Mouse (Mus musculus): ENCODE measurements at regions not wholly inside any gene's neighbourhood (a gene's known extent, or its start where the extent isn't known, plus 50 kb on each side); places are given as distances from the start of the nearest gene placed in this dataset.

GRCm38 (mm10) chr1:119299842-119300752 is 122.0 kb downstream of the Inhbb start:
- TF ChIP-seq CTCF (IDR thresholded peaks at IDR 0.05; ENCODE audit: extremely low read depth, insufficient read length, insufficient replicate concordance, low read depth, low read length) (no peak), POLR2A (IDR thresholded peaks at IDR 0.05; ENCODE audit: low read depth, low read length) (no peak)
- WGBS = 74% methylated on average over 12 of the region's 12 CpGs
- Histone ChIP-seq H3K27me3 (ENCODE audit: control insufficient read depth, insufficient read depth, low read length) (no peaks in the 10 kb centered on the region), H3K4me3 (ENCODE audit: low read depth, low read length) (no peak overlapping the region), H3K4me1 (ENCODE audit: control insufficient read depth, insufficient read depth, insufficient read length, low read length) (peaks cover 4% of the 10 kb centered on the region; the same call in 1 of the 2 replicates), H3K27ac (ENCODE audit: insufficient read depth, low read depth, low read length) (no peak overlapping the region), H3K36me3 (ENCODE audit: control insufficient read depth, insufficient read depth, low read length) (no peaks in the 10 kb centered on the region)

GRCm38 (mm10) chr1:119298696-119299230 is 123.3 kb downstream of the Inhbb start:
- no peaks in the 10 kb centered on the region for H3K36me3 ChIP-seq (ENCODE audit: control insufficient read depth, insufficient read depth, low read length)
- peaks cover 4% of the 10 kb centered on the region; the same call in 1 of the 2 replicates for H3K4me1 ChIP-seq (ENCODE audit: control insufficient read depth, insufficient read depth, insufficient read length, low read length)
- H3K27me3 ChIP-seq (ENCODE audit: control insufficient read depth, insufficient read depth, low read length) = no peaks in the 10 kb centered on the region
- TF ChIP-seq CTCF (IDR thresholded peaks at IDR 0.05; ENCODE audit: extremely low read depth, insufficient read length, insufficient replicate concordance, low read depth, low read length) (no peak), POLR2A (IDR thresholded peaks at IDR 0.05; ENCODE audit: low read depth, low read length) (no peak)
- H3K27ac ChIP-seq (ENCODE audit: insufficient read depth, low read depth, low read length) = no peak overlapping the region
- H3K4me3 ChIP-seq (ENCODE audit: low read depth, low read length) = no peak overlapping the region
- WGBS = 77% methylated on average over 6 of the region's 6 CpGs

- no peaks in the 10 kb centered on the region for H3K27me3 ChIP-seq (ENCODE audit: control insufficient read depth, insufficient read depth, low read length)
- H3K36me3 ChIP-seq (ENCODE audit: control insufficient read depth, insufficient read depth, low read length) = no peaks in the 10 kb centered on the region
- H3K4me3 ChIP-seq (ENCODE audit: low read depth, low read length) = no peak overlapping the region
- no peaks in the 10 kb centered on the region for H3K4me1 ChIP-seq (ENCODE audit: control insufficient read depth, insufficient read depth, insufficient read length, low read length)
- TF ChIP-seq CTCF (IDR thresholded peaks at IDR 0.05; ENCODE audit: extremely low read depth, insufficient read length, insufficient replicate concordance, low read depth, low read length) (no peak), POLR2A (IDR thresholded peaks at IDR 0.05; ENCODE audit: low read depth, low read length) (no peak)
- 73% methylated on average over 8 of the region's 8 CpGs for WGBS
- no peak overlapping the region for H3K27ac ChIP-seq (ENCODE audit: insufficient read depth, low read depth, low read length)
These were observed 126.9 kb downstream of the Inhbb start for GRCm38 (mm10) chr1:119295121-119295520.

- no peaks in the 10 kb centered on the region for H3K4me1 ChIP-seq (ENCODE audit: control insufficient read depth, insufficient read depth, insufficient read length, low read length)
- H3K36me3 ChIP-seq (ENCODE audit: control insufficient read depth, insufficient read depth, low read length) = no peaks in the 10 kb centered on the region
- TF ChIP-seq CTCF (IDR thresholded peaks at IDR 0.05; ENCODE audit: extremely low read depth, insufficient read length, insufficient replicate concordance, low read depth, low read length) (no peak), POLR2A (IDR thresholded peaks at IDR 0.05; ENCODE audit: low read depth, low read length) (no peak)
- H3K27me3 ChIP-seq (ENCODE audit: control insufficient read depth, insufficient read depth, low read length) = no peaks in the 10 kb centered on the region
- H3K27ac ChIP-seq (ENCODE audit: insufficient read depth, low read depth, low read length) = no peak overlapping the region
- WGBS = 72% methylated on average over 9 of the region's 9 CpGs
- no peak overlapping the region for H3K4me3 ChIP-seq (ENCODE audit: low read depth, low read length)
These were observed 128.2 kb downstream of the Inhbb start for GRCm38 (mm10) chr1:119293839-119294238.

GRCm38 (mm10) chr1:119292216-119292615 is 129.8 kb downstream of the Inhbb start:
- Histone ChIP-seq H3K27ac (ENCODE audit: insufficient read depth, low read depth, low read length) (no peak overlapping the region), H3K27me3 (ENCODE audit: control insufficient read depth, insufficient read depth, low read length) (no peaks in the 10 kb centered on the region), H3K4me1 (ENCODE audit: control insufficient read depth, insufficient read depth, insufficient read length, low read length) (no peaks in the 10 kb centered on the region), H3K36me3 (ENCODE audit: control insufficient read depth, insufficient read depth, low read length) (no peaks in the 10 kb centered on the region), H3K4me3 (ENCODE audit: low read depth, low read length) (no peak overlapping the region)
- no peak for TF ChIP-seq CTCF (IDR thresholded peaks at IDR 0.05; ENCODE audit: extremely low read depth, insufficient read length, insufficient replicate concordance, low read depth, low read length)
- WGBS = 58% methylated on average over 7 of the region's 7 CpGs

GRCm38 (mm10) chr1:119290165-119290916 is 131.7 kb downstream of the Inhbb start:
- 37% methylated on average over 8 of the region's 9 CpGs for WGBS
- Histone ChIP-seq H3K27ac (ENCODE audit: insufficient read depth, low read depth, low read length) (no peak overlapping the region), H3K36me3 (ENCODE audit: control insufficient read depth, insufficient read depth, low read length) (no peaks in the 10 kb centered on the region), H3K27me3 (ENCODE audit: control insufficient read depth, insufficient read depth, low read length) (no peaks in the 10 kb centered on the region), H3K4me1 (ENCODE audit: control insufficient read depth, insufficient read depth, insufficient read length, low read length) (no peaks in the 10 kb centered on the region), H3K4me3 (ENCODE audit: low read depth, low read length) (no peak overlapping the region)
- TF ChIP-seq CTCF (IDR thresholded peaks at IDR 0.05; ENCODE audit: extremely low read depth, insufficient read length, insufficient replicate concordance, low read depth, low read length) (no peak), POLR2A (IDR thresholded peaks at IDR 0.05; ENCODE audit: low read depth, low read length) (no peak)
